Mouse (Mus musculus) intestine, embryonic 16.5 days (tissue): ENCODE results near the gene Nkx2-1. TPM values are rescaled to one million over a fixed set of nuclear protein-coding genes. Genes with fewer than 3 reads are reported as not detected.
A peak's percentile ranks its signal among the peaks of the same experiment; 100 is the strongest.

Experiments used
- ATAC-seq: fragments of 200-750 bp; cut with Nextera tagmentation; 2 replicates; pipeline ENCODE4 v1.8.0; 2017; ENCODE audit warnings: moderate TSS enrichment, moderate library complexity
- H3K27ac ChIP-seq: fragments of 300-500 bp; sonication (generic); 2 replicates; pipeline ENCODE4 v1.5.1; 2014; ENCODE audit warnings: mild to moderate bottlenecking, low read length
- H3K27me3 ChIP-seq: fragments of 300-500 bp; sonication (generic); replicated peaks from 2 replicates; pipeline ENCODE4 v1.6.1; 2014; ENCODE audit warnings: low read length, control low read depth, mixed read lengths; ENCODE audit not compliant: control insufficient read depth, insufficient read depth
- H3K36me3 ChIP-seq: fragments of 300-500 bp; sonication (generic); 2 replicates; pipeline ENCODE4 v1.6.1; 2014; ENCODE audit warnings: low read length, control low read depth; ENCODE audit not compliant: control insufficient read depth, insufficient read depth
- H3K4me1 ChIP-seq: fragments of 300-500 bp; sonication (generic); 2 replicates; pipeline ENCODE4 v1.6.1; 2014; ENCODE audit warnings: low read length, control low read depth, mixed read lengths; ENCODE audit not compliant: control insufficient read depth, insufficient read depth
- H3K4me2 ChIP-seq: fragments of 300-500 bp; sonication (generic); 2 replicates; pipeline ENCODE4 v1.6.1; 2014; ENCODE audit warnings: low read depth, low read length, control low read depth
- H3K4me3 ChIP-seq: fragments of 300-500 bp; sonication (generic); 2 replicates; pipeline ENCODE4 v1.5.1; 2014; ENCODE audit warnings: mild to moderate bottlenecking, low read length
- H3K9ac ChIP-seq: fragments of 300-500 bp; sonication (generic); 2 replicates; pipeline ENCODE4 v1.6.1; 2014; ENCODE audit warnings: low read depth, low read length
- H3K9me3 ChIP-seq: fragments of 300-500 bp; sonication (generic); 2 replicates; pipeline ENCODE4 v1.6.1; 2016; ENCODE audit warnings: low read length, control low read depth; ENCODE audit not compliant: control insufficient read depth
- WGBS: fragments of 180-500 bp; shearing (Covaris S2); extraction: QIAGEN DNeasy Blood & Tissue Kit; methylation state at CpG from one replicate; pipeline ENCODE4 v1.1.7; 2014; 5-methylcytosine and 5-hydroxymethylcytosine counted together
- polyA plus RNA-seq: library from polyadenylated mRNA; unstranded; fragments of >200 nt; fragmentation: Nextera tagmentation; extraction: Ambion mirVana; gene quantifications from 2 replicates; pipeline ENCODE4 v1.2.1, GENCODE M21; 2015

The Nkx2-1 gene
- not detected in 2 replicates for polyA plus RNA-seq

DNA sequence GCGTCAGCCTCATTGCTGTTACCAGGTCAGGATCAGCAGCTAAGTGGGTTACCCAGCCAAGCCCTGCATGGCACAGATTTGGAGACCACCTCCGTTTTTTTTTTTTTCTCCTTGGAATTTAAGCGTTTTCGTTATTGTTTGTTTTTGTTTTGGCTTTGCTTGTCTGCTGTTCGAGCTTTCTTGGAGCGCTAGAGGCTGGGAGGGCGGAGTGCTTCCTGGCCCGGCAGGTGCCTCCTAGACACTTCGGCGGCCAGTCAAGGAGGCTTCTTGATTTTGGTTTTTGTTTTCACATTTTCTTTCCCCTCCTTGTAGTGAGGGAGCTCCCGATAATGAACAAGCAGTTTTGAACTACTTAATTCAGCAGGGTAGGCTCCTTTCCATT lies at the start of gene Nkx2-1:
Gene Nkx2-1 (minus strand): TSS at position 25 of the 382 bp plus-strand sequence.
- ATAC-seq: no peak
- Histone ChIP-seq H3K27ac (no peak within 1 kb of the TSS), H3K27me3 (peaks cover 94% of the 10 kb centered on the region), H3K9ac (no peak within 1 kb of the TSS), H3K36me3 (no peaks in the 10 kb centered on the region), H3K4me3 (no peak within 1 kb of the TSS), H3K9me3 (no peaks in the 10 kb centered on the region), H3K4me1 (peaks cover 22% of the 10 kb centered on the region), H3K4me2 (no peak within 1 kb of the TSS)
- WGBS: 2% methylated on average over 11 of the region's 11 CpGs

DNA sequence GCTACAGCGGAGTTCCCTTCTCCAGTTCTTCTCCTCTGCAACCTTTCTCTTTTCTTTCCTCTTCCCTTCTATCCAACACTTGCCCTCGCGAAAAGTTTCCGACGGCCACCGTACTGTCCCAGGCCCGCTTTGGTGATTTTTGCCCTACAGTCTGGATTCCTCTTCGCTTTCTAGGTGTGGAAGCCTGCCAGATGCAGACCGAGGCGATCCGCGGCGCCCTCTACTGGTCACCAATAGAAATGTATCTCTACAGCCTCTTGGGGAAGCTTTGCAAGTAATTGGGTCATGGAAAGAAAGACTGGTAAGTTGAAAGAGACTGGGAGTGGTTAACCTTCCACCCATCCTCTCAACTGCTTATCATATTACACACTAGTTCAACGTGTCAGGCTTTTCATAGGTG lies 4.4 kb upstream of the Nkx2-1 start:
- Histone ChIP-seq H3K4me3 (no peak overlapping the region), H3K4me1 (peaks cover 4% of the 10 kb centered on the region; the same call in 1 of the 2 replicates), H3K27me3 (peaks cover 65% of the 10 kb centered on the region), H3K36me3 (no peaks in the 10 kb centered on the region), H3K9ac (no peak overlapping the region), H3K27ac (no peak overlapping the region), H3K9me3 (no peaks in the 10 kb centered on the region), H3K4me2 (no peak overlapping the region)
- under 1% methylated on average over 14 of the region's 14 CpGs for WGBS
- ATAC-seq: 0 out of 2 replicates have a peak, but pooled peaks have one; percentile 44

DNA sequence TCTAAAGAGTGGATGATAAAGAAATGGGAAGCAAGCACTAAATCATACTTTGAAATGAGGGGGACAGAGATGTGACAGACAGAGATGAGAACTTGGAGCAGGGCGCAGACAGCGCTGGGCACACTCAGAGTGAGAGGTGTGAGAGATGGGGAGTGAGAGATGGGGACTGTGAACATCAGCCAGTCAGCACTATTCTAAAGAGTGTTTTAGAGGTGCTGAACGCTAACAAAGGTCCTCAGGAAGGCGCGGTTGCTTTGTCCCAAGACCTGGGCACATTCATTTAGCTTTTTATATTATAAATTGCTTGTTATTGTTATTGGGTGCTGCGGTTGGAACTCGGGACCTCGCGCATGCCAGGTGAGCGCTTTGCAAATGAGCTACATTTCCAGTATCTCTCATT lies 3.9 kb upstream of the Nkx2-1 start:
- no peak for ATAC-seq
- H3K27me3 ChIP-seq: peaks cover 70% of the 10 kb centered on the region
- WGBS: 2% methylated on average over 10 of the region's 10 CpGs
- H3K4me1 ChIP-seq: peaks cover 7% of the 10 kb centered on the region; the same call in 1 of the 2 replicates
- H3K9me3 ChIP-seq: no peaks in the 10 kb centered on the region
- no peaks in the 10 kb centered on the region for H3K36me3 ChIP-seq
- H3K4me2 ChIP-seq: no peak overlapping the region
- H3K4me3 ChIP-seq: no peak overlapping the region
- H3K9ac ChIP-seq: no peak overlapping the region
- no peak overlapping the region for H3K27ac ChIP-seq

DNA sequence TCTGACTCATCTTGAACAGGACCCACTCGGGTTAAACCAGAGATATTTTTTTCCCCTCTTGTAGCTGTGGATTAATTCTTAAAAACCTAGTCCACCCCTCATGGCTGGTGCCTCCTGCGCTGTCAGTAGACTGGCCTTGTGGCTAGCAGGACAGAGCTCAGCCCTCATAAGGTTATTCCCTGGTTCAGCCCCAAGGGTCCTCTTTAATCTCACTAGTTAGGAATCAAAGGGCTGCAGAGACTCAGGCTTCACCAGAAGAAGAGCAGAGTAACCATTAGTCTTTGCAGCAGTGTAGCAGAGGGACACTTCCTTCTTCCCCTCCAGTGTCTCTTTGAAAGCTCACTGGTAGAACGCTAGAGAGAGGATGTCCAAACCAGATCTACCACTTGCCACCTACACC lies 1.9 kb upstream of the Nkx2-1 start:
- Histone ChIP-seq H3K27ac (no peak overlapping the region), H3K4me2 (no peak overlapping the region), H3K9me3 (no peaks in the 10 kb centered on the region), H3K4me3 (no peak overlapping the region), H3K27me3 (peaks cover 89% of the 10 kb centered on the region), H3K4me1 (peaks cover 13% of the 10 kb centered on the region; the same call in 1 of the 2 replicates), H3K36me3 (no peaks in the 10 kb centered on the region), H3K9ac (no peak overlapping the region)
- no peak for ATAC-seq
- 4% methylated on average over 3 of the region's 3 CpGs for WGBS

DNA sequence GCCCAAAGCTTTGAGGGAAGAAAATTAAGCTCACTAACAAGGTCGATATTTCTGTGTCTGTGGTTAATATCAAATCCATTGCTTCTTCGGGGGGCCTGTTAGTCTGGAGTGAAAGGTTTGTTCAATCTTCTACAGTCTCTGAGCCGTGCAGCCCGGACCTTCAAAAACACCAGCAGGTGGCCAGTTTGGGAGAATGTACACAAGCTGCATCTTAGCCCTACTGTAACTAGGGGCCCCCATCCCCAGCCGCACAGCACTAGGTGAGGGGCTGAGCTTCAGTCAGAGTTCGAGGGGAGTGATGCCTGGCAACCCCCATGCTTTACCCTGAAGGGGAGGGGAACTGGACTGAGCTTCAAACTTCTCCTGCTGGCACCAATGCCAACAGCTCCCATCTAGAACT lies 1.2 kb upstream of the Nkx2-1 start:
- 6% methylated on average over 6 of the region's 6 CpGs for WGBS
- H3K27me3 ChIP-seq: peaks cover 93% of the 10 kb centered on the region
- peaks cover 20% of the 10 kb centered on the region for H3K4me1 ChIP-seq
- H3K4me3 ChIP-seq: no peak overlapping the region
- H3K36me3 ChIP-seq: no peaks in the 10 kb centered on the region
- no peaks in the 10 kb centered on the region for H3K9me3 ChIP-seq
- no peak overlapping the region for H3K4me2 ChIP-seq
- no peak overlapping the region for H3K9ac ChIP-seq
- no peak for ATAC-seq
- H3K27ac ChIP-seq: no peak overlapping the region

DNA sequence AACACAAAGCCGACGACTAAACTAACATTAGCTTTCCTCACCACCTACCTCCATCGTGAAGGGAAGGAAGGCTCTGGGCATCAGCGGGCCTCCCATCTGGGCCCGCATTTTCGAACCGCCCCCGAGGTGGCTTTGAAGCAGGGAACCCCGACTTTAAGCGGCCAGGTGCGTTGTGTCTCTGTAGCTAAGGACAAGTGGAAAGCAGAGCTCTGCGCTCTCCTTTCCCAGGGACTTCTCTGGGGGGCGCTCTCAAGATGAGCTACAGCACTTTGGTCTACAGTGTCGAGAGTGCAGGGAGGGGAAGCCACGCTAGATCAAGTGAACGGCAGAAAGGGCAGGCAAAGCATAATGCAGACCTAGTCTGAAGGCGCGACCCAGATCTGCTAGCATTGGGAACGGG lies 634 bp upstream of the Nkx2-1 start:
- Histone ChIP-seq H3K4me3 (no peak overlapping the region), H3K4me2 (no peak overlapping the region), H3K27me3 (peaks cover 92% of the 10 kb centered on the region), H3K9me3 (no peaks in the 10 kb centered on the region), H3K4me1 (peaks cover 22% of the 10 kb centered on the region), H3K27ac (no peak overlapping the region), H3K9ac (no peak overlapping the region), H3K36me3 (no peaks in the 10 kb centered on the region)
- under 1% methylated on average over 19 of the region's 19 CpGs for WGBS
- no peak for ATAC-seq

DNA sequence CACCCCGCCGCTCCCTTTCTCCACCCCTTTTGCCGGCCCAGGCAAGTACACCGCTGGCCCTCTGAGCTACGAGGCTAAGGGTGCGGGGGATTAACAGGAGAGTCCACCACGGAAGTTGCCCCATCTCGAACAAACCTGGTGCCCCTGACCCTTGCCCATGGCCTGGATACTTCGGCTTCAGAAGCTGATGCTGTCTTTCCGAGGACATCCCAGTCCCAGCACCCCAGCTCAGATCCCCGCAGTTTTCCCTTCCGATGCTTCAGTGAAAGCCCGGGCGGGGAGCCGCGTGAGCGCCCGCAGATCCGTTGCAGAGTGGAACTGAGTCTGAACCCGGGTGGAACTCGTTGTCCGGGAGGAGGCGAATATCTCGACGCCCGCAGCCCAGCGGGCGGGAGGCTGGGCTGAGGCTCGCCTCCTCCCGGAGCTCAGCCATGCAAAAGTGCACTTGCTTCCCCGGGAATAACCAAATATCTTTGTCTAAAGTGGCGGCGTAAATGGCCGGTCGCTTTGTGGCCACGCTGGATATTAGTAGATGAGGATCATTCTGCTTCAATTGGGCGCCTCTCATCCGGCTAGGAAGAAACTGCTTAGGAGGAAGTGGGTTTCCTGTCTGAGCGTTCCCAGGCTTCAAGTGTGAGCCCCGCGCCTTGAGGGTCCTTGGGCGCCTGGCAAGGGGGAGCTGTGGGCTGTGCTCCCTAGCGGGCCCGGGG lies 379 bp downstream of the Nkx2-1 start:
- H3K4me2 ChIP-seq: no peak overlapping the region
- no peak overlapping the region for H3K27ac ChIP-seq
- no peak overlapping the region for H3K9ac ChIP-seq
- H3K4me3 ChIP-seq: no peak overlapping the region
- no peak for ATAC-seq
- no peaks in the 10 kb centered on the region for H3K9me3 ChIP-seq
- peaks cover 90% of the 10 kb centered on the region for H3K27me3 ChIP-seq
- no peaks in the 10 kb centered on the region for H3K36me3 ChIP-seq
- WGBS: under 1% methylated on average over 43 of the region's 44 CpGs
- H3K4me1 ChIP-seq: peaks cover 22% of the 10 kb centered on the region

DNA sequence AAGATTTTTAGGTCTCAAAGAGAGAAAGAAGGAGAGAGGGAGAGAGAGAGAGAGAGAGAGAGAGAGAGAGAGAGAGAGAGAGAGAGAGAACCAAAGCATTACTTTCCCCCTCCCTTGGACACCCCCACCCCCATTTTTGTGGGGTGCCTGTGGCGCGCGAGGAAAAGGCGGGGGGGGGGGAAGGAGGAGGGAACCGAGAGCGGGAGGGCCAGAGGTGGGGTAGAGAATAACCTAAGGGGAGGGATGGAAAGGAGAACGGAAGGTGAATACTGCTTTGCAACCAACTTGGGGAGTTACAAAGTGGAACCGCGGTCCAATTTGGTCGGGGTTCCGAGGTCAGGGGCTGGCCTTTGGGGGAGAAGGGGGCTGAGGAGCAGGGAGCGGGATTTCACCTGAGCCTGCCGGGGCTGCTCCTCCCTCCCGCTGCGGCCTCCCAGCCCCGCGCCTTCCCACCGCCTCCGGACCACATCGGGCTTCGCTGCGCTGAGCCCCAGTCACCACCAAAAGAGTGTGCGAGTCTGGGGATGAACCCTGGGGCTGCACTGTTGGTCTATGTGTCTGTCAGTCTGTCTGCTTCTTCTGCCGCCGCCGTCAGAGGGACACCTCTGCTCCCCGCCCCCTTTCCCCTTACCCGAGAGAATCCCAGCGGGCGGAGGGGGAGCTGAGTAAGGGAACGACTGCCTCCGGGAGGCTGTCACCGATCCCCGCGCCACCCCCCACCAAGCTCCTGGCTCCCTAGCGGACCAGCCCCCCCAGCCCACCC lies 1.1 kb downstream of the Nkx2-1 start:
- peaks cover 90% of the 10 kb centered on the region for H3K27me3 ChIP-seq
- H3K4me2 ChIP-seq: no peak overlapping the region
- under 1% methylated on average over 31 of the region's 36 CpGs for whole genome bisulfite sequencing
- peaks cover 22% of the 10 kb centered on the region for H3K4me1 ChIP-seq
- H3K27ac ChIP-seq: no peak overlapping the region
- no peak overlapping the region for H3K9ac ChIP-seq
- ATAC-seq: no peak
- peak overlapping the region; percentile 39; the same call in 1 of the 2 replicates for H3K4me3 ChIP-seq
- H3K36me3 ChIP-seq: no peaks in the 10 kb centered on the region
- no peaks in the 10 kb centered on the region for H3K9me3 ChIP-seq

DNA sequence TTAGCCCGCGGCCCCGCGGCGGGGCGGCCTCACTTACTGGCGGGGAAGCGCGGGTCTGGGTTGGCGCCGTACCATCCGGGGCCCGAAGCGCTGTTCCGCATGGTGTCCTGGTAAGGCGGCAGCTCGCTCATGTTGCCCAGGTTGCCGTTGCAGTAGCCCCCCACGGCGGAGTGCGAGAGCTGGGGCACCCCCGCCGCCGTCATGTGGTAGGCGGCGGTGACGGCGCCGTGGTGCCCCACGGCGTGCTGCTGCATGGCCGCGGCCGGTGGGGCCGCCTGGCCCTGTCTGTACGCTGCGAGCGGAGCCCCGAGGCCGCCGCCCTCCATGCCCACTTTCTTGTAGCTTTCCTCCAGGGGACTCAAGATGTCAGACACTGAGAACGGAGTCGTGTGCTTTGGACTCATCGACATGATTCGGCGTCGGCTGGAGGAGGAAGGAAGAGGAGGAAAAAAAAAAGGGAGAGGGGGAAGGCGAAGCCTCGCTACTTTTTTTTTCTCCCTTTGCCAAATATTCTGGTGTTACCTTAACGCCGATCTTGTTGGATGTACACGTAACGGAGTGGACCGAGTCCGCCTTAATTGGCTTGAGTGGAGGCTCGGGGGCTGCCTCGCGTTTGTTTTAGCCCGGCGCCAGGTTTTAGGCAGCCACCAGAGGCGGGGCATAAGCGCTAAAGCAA lies 1.9 kb downstream of the Nkx2-1 start:
- no peaks in the 10 kb centered on the region for H3K36me3 ChIP-seq
- WGBS: under 1% methylated on average over 60 of the region's 62 CpGs
- H3K9me3 ChIP-seq: no peaks in the 10 kb centered on the region
- H3K4me1 ChIP-seq: peaks cover 22% of the 10 kb centered on the region
- H3K27ac ChIP-seq: no peak overlapping the region
- H3K4me2 ChIP-seq: peak overlapping the region; percentile 49
- H3K27me3 ChIP-seq: peaks cover 90% of the 10 kb centered on the region
- peak overlapping the region; percentile 39 for H3K4me3 ChIP-seq
- H3K9ac ChIP-seq: 0 out of 2 replicates have a peak overlapping the region, but pooled peaks have one; percentile 19
- 0 out of 2 replicates have a peak, but pooled peaks have one; percentile 46 for ATAC-seq
